Comparison of ENCODE assay signal across 12 mouse cellular contexts in genomic region chr11:113467313-113467811, GRCm38 (mm10).
DNase-seq lines count a peak whose midpoint lies in the region; ATAC-seq and TF ChIP-seq lines count a peak whose summit lies in the region.
"Had no signal": no experiment of that assay in that cellular context is flagged by ENCODE, and none has a peak within 500 bp of the region (broad histone marks: within the 10 kb centered on the region; RNA-seq: fewer than 3 reads in every experiment).

No protein-coding gene starts in this region.

- peak overlapping the region; percentile 10; the same call in 1 of the 2 replicates for H3K4me2 ChIP-seq in forebrain, embryonic 12.5 days
- no peak overlapping the region; the same call in 1 of the 2 replicates for H3K4me2 ChIP-seq in hindbrain, embryonic 15.5 days
- no peak overlapping the region for H3K4me2 ChIP-seq in myocyte (ENCODE audit: low read depth)
- H3K4me2 ChIP-seq: limb, embryonic 13.5 days had no signal

- no peak overlapping the region for H3ac ChIP-seq in myocyte (ENCODE audit: control insufficient read depth, insufficient read length)

- no peaks in the 10 kb centered on the region for H3K79me2 ChIP-seq in myocyte (ENCODE audit: control insufficient read depth, insufficient read depth)

- H3K9ac ChIP-seq in forebrain, embryonic 12.5 days, result no peak overlapping the region; the same call in 1 of the 2 replicates
- no peak overlapping the region for H3K9ac ChIP-seq in hindbrain, embryonic 15.5 days
- H3K9ac ChIP-seq: limb, embryonic 13.5 days had no signal

- no peaks in the 10 kb centered on the region for H3K27me3 ChIP-seq in forebrain, embryonic 12.5 days
- H3K27me3 ChIP-seq in hindbrain, embryonic 15.5 days, result no peaks in the 10 kb centered on the region
- H3K27me3 ChIP-seq in myocyte (ENCODE audit: control insufficient read depth, insufficient read depth, insufficient read length), result no peaks in the 10 kb centered on the region
- H3K27me3 ChIP-seq: limb, embryonic 13.5 days had no signal

- H3K27ac ChIP-seq in forebrain, embryonic 12.5 days, result peak overlapping the region; percentile 91
- peak overlapping the region; percentile 70 for H3K27ac ChIP-seq in hindbrain, embryonic 15.5 days (replicated peaks)
- H3K27ac ChIP-seq: kidney, postnatal 0 days; limb, embryonic 13.5 days had no signal

- H3K36me3 ChIP-seq in forebrain, embryonic 12.5 days (replicated peaks), result no peaks in the 10 kb centered on the region
- H3K36me3 ChIP-seq in hindbrain, embryonic 15.5 days, result no peaks in the 10 kb centered on the region
- no peaks in the 10 kb centered on the region for H3K36me3 ChIP-seq in myocyte (ENCODE audit: control insufficient read depth, insufficient read depth)
- H3K36me3 ChIP-seq: limb, embryonic 13.5 days had no signal

- ATAC-seq in forebrain, embryonic 12.5 days (ENCODE audit: low FRiP score), result peak; percentile 71
- ATAC-seq in hindbrain, embryonic 15.5 days (ENCODE audit: low FRiP score, low read depth), result peak; percentile 54

- no peak for TF ChIP-seq POLR2A in myocyte (IDR thresholded peaks at IDR 0.05; ENCODE audit: insufficient read length, low read depth)

- 53% methylated on average over 12 of the region's 12 CpGs for WGBS in forebrain, embryonic 12.5 days
- WGBS in hindbrain, embryonic 15.5 days, result 24% methylated on average over 12 of the region's 12 CpGs

- peak; percentile 54 to 70 for DNase-seq in cerebellum, postnatal 14 days
- DNase-seq in cerebellum, adult 9-10 months, result no peak
- DNase-seq in adrenal gland, postnatal 14 days, result no peak
- no peak for DNase-seq in gastrocnemius, postnatal 25 days
- no peak for DNase-seq in spleen, adult 18-20 months
- DNase-seq: adrenal gland, postnatal 25 days; thymus, postnatal 25 days had no signal

- H3K4me1 ChIP-seq in forebrain, embryonic 12.5 days, result peaks cover 33% of the 10 kb centered on the region
- H3K4me1 ChIP-seq in hindbrain, embryonic 15.5 days (replicated peaks), result peaks cover 15% of the 10 kb centered on the region

- no peak overlapping the region for H3K4me3 ChIP-seq in forebrain, embryonic 12.5 days (replicated peaks)
- H3K4me3 ChIP-seq in hindbrain, embryonic 15.5 days, result no peak overlapping the region
- H3K4me3 ChIP-seq in myocyte, result no peak overlapping the region
- H3K4me3 ChIP-seq: limb, embryonic 13.5 days had no signal

- H3K9me3 ChIP-seq in forebrain, embryonic 12.5 days, result no peaks in the 10 kb centered on the region
- no peaks in the 10 kb centered on the region for H3K9me3 ChIP-seq in hindbrain, embryonic 15.5 days
- H3K9me3 ChIP-seq: limb, embryonic 13.5 days had no signal

TF ChIP-seq in myocyte, 11 proteins besides CTCF, POLR2A, EP300 and RAD21:
- TF ChIP-seq E2F4 (IDR thresholded peaks at IDR 0.05; ENCODE audit: insufficient read depth) (no peak), MYOD1 (IDR thresholded peaks at IDR 0.05; ENCODE audit: control insufficient read depth in 1 of 3, insufficient read length in 2 of 3, low read depth in 2 of 3) (peak in 2 of 3 experiments; percentile 63 to 65), CEBPB (IDR thresholded peaks at IDR 0.05; ENCODE audit: insufficient read depth, poor library complexity, severe bottlenecking) (no peak), TCF3 (IDR thresholded peaks at IDR 0.05; ENCODE audit: insufficient read length, low read depth) (no peak), USF1 (IDR thresholded peaks at IDR 0.05; ENCODE audit: low read depth) (no peak), MYOG (IDR thresholded peaks at IDR 0.05; ENCODE audit: control insufficient read depth in 1 of 3, insufficient read depth in 1 of 3, insufficient read length in 2 of 3, low read depth in 2 of 3) (peak in 2 of 3 experiments; percentile 9 to 59), REST (IDR thresholded peaks at IDR 0.05; ENCODE audit: insufficient read depth, insufficient read length) (no peak), SRF (IDR thresholded peaks at IDR 0.05; ENCODE audit: control insufficient read depth, insufficient read length, low read depth) (no peak)

Comparison
In these comparisons a context has a peak if more than half of its experiments do, and no peak if none do; other contexts are left out.
1. DNase-seq: peak in cerebellum, postnatal 14 days (2 of 2); none in cerebellum, adult 9-10 months (single experiment), adrenal gland, postnatal 14 days (single experiment), gastrocnemius, postnatal 25 days (single experiment) and spleen, adult 18-20 months (0 of 2).